Mouse (Mus musculus) ES-Bruce4 (cell line): ENCODE data around the gene Ccdc28b. TPM values are rescaled to one million over a fixed set of nuclear protein-coding genes. Genes with fewer than 3 reads are reported as not detected.

ENCODE experiments used
- H3K27ac ChIP-seq: 2 replicates; pipeline ENCODE4 v1.5.1; 2012; ENCODE audit warnings: low read length, inconsistent platforms; ENCODE audit not compliant: insufficient read depth
- H3K27me3 ChIP-seq: 2 replicates; pipeline ENCODE4 v1.6.1; 2012; ENCODE audit warnings: mild to moderate bottlenecking, low read length, inconsistent platforms; ENCODE audit not compliant: control insufficient read depth, poor library complexity, insufficient read depth, severe bottlenecking
- H3K36me3 ChIP-seq: 2 replicates; pipeline ENCODE4 v1.6.1; 2012; ENCODE audit warnings: inconsistent platforms, mild to moderate bottlenecking, low read length, moderate library complexity; ENCODE audit not compliant: control insufficient read depth, poor library complexity, insufficient read depth, severe bottlenecking
- H3K4me1 ChIP-seq: one replicate; pipeline ENCODE4 v1.8.1; 2011; ENCODE audit warnings: low read length; ENCODE audit not compliant: control insufficient read depth, insufficient read depth
- H3K4me3 ChIP-seq: 2 replicates; pipeline ENCODE4 v1.5.1; 2011; ENCODE audit warnings: low read depth, mild to moderate bottlenecking, low read length
- H3K9ac ChIP-seq: 2 replicates; pipeline ENCODE4 v1.6.1; 2012; ENCODE audit warnings: low read depth, mild to moderate bottlenecking, inconsistent platforms; ENCODE audit not compliant: poor library complexity, severe bottlenecking
- H3K9me3 ChIP-seq: replicated peaks from 2 replicates; pipeline ENCODE4 v1.6.1; 2012; ENCODE audit warnings: mild to moderate bottlenecking, low read length, inconsistent platforms; ENCODE audit not compliant: control insufficient read depth, poor library complexity, insufficient read depth, severe bottlenecking
- CTCF ChIP-seq: IDR thresholded peaks from one replicate; pipeline ENCODE4 v1.8.1; 2011; ENCODE audit warnings: low read depth, low read length
- EP300 ChIP-seq: IDR thresholded peaks from 2 replicates; pipeline ENCODE4 v1.6.1; 2011; ENCODE audit warnings: low read depth, low read length; ENCODE audit not compliant: insufficient read depth
- POLR2A ChIP-seq: IDR thresholded peaks from one replicate; pipeline ENCODE4 v1.8.1; 2011; ENCODE audit warnings: low read length; ENCODE audit not compliant: insufficient read depth
- polyA plus RNA-seq: library from polyadenylated mRNA; stranded (reverse); fragments of >200 nt; gene quantifications from 2 replicates; pipeline ENCODE4 v1.2.4, GENCODE M21; 2011; ENCODE audit warnings: low read depth; ENCODE audit not compliant: missing spikeins, insufficient read depth, insufficient read length

Gene Ccdc28b
- polyA plus RNA-seq, 1 experiment: 8.7 TPM

DNA sequence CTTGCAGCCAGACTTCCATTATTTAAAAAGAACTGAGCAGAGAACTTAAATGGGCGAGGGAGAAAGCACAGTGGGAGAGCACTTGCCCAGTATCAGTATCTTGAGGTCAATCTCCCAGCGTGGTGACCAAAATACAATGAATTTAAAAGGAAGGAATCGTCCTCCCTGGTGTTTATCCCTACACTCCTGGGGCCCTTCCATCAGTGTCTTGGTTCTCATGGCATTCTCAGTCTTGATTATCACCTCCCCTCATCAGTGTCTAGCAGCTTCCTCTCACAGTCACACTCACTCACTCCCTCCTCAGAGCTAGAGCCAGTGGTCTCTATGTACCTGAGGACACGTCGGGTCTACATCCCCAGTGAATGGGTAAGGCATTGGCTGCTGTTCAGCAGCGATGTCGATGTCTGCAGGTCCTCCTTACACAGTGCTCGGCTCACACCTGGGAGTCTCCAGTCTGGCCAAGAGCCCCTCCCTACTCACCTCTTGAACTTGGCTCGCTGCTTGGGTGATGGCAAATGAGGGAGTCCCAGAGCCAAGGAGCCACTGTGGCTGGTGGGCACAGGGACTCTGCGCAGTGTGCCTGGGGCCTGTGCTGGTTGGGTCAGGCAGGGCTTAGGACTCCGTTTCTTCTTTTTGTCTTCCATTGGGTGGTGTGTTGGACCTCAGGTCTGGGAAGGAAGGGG, 1.5 kb downstream of the Ccdc28b start:
- Histone ChIP-seq H3K9me3 (no peaks in the 10 kb centered on the region), H3K4me3 (no peak overlapping the region), H3K36me3 (peaks cover under 1% of the 10 kb centered on the region; the same call in 1 of the 2 replicates), H3K9ac (no peak overlapping the region), H3K27me3 (no peaks in the 10 kb centered on the region), H3K4me1 (peaks cover 6% of the 10 kb centered on the region), H3K27ac (no peak overlapping the region)
- TF ChIP-seq CTCF: no peak
- no peak for TF ChIP-seq POLR2A
- TF ChIP-seq EP300: no peak

GRCm38 (mm10) chr4:129621283-129621841, 2.4 kb downstream of the Ccdc28b start:
- H3K4me1 ChIP-seq: peaks cover 6% of the 10 kb centered on the region
- H3K9ac ChIP-seq: no peak overlapping the region

GRCm38 (mm10) chr4:129620419-129621282, 3.1 kb downstream of the Ccdc28b start:
- TF ChIP-seq CTCF: no peak
- TF ChIP-seq POLR2A: no peak
- TF ChIP-seq EP300: no peak
- no peak overlapping the region for H3K9ac ChIP-seq
- no peak overlapping the region for H3K27ac ChIP-seq
- H3K4me1 ChIP-seq: peaks cover 6% of the 10 kb centered on the region
- H3K27me3 ChIP-seq: no peaks in the 10 kb centered on the region
- H3K4me3 ChIP-seq: no peak overlapping the region
- H3K36me3 ChIP-seq: no peaks in the 10 kb centered on the region
- no peaks in the 10 kb centered on the region for H3K9me3 ChIP-seq

More at GRCm38 (mm10) chr4:129621283-129621841, 2.4 kb downstream of the Ccdc28b start:
- TF ChIP-seq POLR2A: no peak
- TF ChIP-seq EP300: no peak
- TF ChIP-seq CTCF: no peak
- no peaks in the 10 kb centered on the region for H3K27me3 ChIP-seq
- H3K27ac ChIP-seq: no peak overlapping the region
- no peak overlapping the region for H3K4me3 ChIP-seq
- no peaks in the 10 kb centered on the region for H3K9me3 ChIP-seq
- no peaks in the 10 kb centered on the region for H3K36me3 ChIP-seq

DNA sequence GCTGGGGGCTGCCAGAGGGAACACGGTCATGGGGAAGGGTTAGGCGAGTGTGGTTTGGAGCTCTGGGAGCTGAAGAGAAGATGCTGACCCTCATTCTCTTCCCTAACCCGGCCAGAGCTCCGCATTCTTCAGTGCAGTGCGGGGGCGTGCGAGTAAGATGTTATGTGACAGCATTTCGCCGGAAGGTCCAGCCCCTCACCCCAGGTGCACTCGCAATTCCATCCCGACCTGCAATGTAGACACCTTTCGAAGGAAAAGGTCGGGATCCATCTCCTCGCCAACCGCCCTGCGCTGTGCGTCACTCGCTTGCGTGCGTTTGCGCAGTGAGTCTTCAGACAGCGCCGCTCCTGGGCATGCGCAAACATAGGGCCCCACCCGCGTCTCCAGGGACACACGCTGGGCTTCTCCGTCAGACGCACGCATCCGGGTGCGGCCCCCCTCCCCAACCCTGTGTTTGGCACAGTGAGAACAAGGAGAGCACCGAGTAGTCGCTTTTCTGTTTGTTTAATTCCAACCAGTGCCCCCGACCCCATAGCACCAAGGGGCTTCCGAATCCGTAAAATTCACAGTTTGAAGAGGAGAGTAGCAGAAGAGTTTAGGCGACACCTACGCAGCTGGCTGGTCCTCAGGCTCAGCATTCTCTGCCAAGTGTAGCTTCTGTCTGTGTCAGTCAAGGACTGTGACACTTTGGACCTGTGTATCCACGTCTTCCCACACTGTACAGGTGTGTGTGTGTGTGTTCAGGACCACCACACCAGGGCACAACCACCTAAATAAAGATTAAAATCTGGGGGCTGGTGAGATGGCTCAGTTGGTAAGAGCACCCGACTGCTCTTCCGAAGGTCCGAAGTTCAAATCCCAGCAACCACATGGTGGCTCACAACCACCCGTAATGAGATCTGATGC, 4.7 kb downstream of the Ccdc28b start, which contains the start of gene Iqcc:
Gene Iqcc, minus strand, starts transcription at position 314 of the 906 bp plus-strand sequence.
- no peaks in the 10 kb centered on the region for H3K9me3 ChIP-seq
- H3K9ac ChIP-seq: peak within 1 kb of the TSS; percentile 76
- H3K27ac ChIP-seq: peak within 1 kb of the TSS; percentile 34
- H3K27me3 ChIP-seq: no peaks in the 10 kb centered on the region
- peak within 1 kb of the TSS; percentile 85 for H3K4me3 ChIP-seq
- no peaks in the 10 kb centered on the region for H3K36me3 ChIP-seq
- H3K4me1 ChIP-seq: peaks cover 2% of the 10 kb centered on the region
- TF ChIP-seq POLR2A (peak; percentile 96), CTCF (no peak), EP300 (0 out of 2 replicates have a peak, but pooled peaks have one; percentile 13)

DNA sequence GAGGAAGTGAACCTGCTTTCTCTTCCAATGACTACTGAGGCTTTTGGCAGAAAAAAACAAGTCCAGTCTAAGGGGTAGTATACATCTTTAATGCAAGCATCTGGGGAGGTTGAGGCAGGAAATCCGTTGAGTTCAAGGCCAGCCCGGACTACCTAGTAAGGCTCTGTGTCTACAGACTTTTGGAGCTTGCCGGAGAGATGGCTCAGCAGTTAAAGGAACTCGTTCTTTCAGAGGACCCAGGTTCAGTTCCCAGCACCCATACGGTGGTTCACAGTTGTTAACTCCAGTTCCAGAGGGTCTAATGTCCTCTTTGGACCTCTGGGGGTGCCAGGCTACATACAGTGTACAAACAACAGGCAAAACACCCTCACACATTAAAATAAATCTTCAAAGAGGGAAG, 5.7 kb downstream of the Ccdc28b start:
- no peaks in the 10 kb centered on the region for H3K27me3 ChIP-seq
- peak overlapping the region; percentile 85 for H3K4me3 ChIP-seq
- H3K4me1 ChIP-seq: peaks cover 2% of the 10 kb centered on the region
- H3K9ac ChIP-seq: peak overlapping the region; percentile 76
- H3K9me3 ChIP-seq: no peaks in the 10 kb centered on the region
- H3K36me3 ChIP-seq: no peaks in the 10 kb centered on the region
- TF ChIP-seq EP300 (no peak), POLR2A (no peak), CTCF (no peak)
- H3K27ac ChIP-seq: no peak overlapping the region
